Comparison of ENCODE assay signal across 12 mouse cellular contexts in genomic region chr5:71970140-71970800, GRCm38 (mm10).
DNase-seq lines count a peak whose midpoint lies in the region; ATAC-seq lines count a peak whose summit lies in the region.
"Had no signal": no experiment of that assay in that cellular context is flagged by ENCODE, and none has a peak within 500 bp of the region (broad histone marks: within the 10 kb centered on the region; RNA-seq: fewer than 3 reads in every experiment).

No protein-coding gene starts in this region.

- WGBS in hindbrain, embryonic 14.5 days = 56% methylated on average over 8 of the region's 8 CpGs
- WGBS in hindbrain, embryonic 11.5 days = 78% methylated on average over 8 of the region's 8 CpGs

- H3K4me1 ChIP-seq in hindbrain, embryonic 14.5 days (replicated peaks; ENCODE audit: control insufficient read depth, insufficient read depth, low read length) = peaks cover 4% of the 10 kb centered on the region
- no peaks in the 10 kb centered on the region for H3K4me1 ChIP-seq in hindbrain, embryonic 11.5 days (replicated peaks; ENCODE audit: control insufficient read depth, insufficient read depth, low read length)
- H3K4me1 ChIP-seq: embryonic facial prominence, embryonic 13.5 days had no signal

- DNase-seq in hindbrain, embryonic 14.5 days (ENCODE audit: low spot score) = peak; percentile 55
- DNase-seq in hindbrain, embryonic 11.5 days (ENCODE audit: low spot score) = no peak
- DNase-seq in right cerebral cortex, postnatal 10 days (ENCODE audit: low spot score in 2 of 2) = peak; percentile 48 to 64
- no peak for DNase-seq in right cerebral cortex, postnatal 4 days
- peak; percentile 76 for DNase-seq in layer of hippocampus, adult 9-11 months
- no peak for DNase-seq in gastrocnemius, postnatal 14 days
- no peak for DNase-seq in cerebellum, adult 9-11 months
- DNase-seq: kidney, adult 2 months; lung, adult 2 months had no signal

- peak overlapping the region; percentile 34 for H3K27ac ChIP-seq in hindbrain, embryonic 14.5 days
- H3K27ac ChIP-seq in hindbrain, embryonic 11.5 days (ENCODE audit: low read depth, low read length) = no peak overlapping the region
- H3K27ac ChIP-seq: embryonic facial prominence, embryonic 13.5 days had no signal

- no peak overlapping the region for H3K9ac ChIP-seq in hindbrain, embryonic 14.5 days
- no peak overlapping the region for H3K9ac ChIP-seq in hindbrain, embryonic 11.5 days (ENCODE audit: low read depth, low read length)
- H3K9ac ChIP-seq: embryonic facial prominence, embryonic 13.5 days had no signal

- no peaks in the 10 kb centered on the region for H3K27me3 ChIP-seq in hindbrain, embryonic 14.5 days (ENCODE audit: control insufficient read depth, insufficient read depth, low read length)
- no peaks in the 10 kb centered on the region for H3K27me3 ChIP-seq in hindbrain, embryonic 11.5 days (ENCODE audit: control insufficient read depth, insufficient read depth, low read length)
- H3K27me3 ChIP-seq: embryonic facial prominence, embryonic 13.5 days had no signal

- no peaks in the 10 kb centered on the region for H3K36me3 ChIP-seq in hindbrain, embryonic 14.5 days (replicated peaks; ENCODE audit: control insufficient read depth, insufficient read depth)
- H3K36me3 ChIP-seq in hindbrain, embryonic 11.5 days (ENCODE audit: control insufficient read depth, insufficient read depth, low read length) = no peaks in the 10 kb centered on the region
- H3K36me3 ChIP-seq: embryonic facial prominence, embryonic 13.5 days had no signal

- H3K4me3 ChIP-seq in hindbrain, embryonic 14.5 days (replicated peaks; ENCODE audit: low read length) = no peak overlapping the region
- H3K4me3 ChIP-seq in hindbrain, embryonic 11.5 days (ENCODE audit: low read depth, low read length) = no peak overlapping the region
- H3K4me3 ChIP-seq: embryonic facial prominence, embryonic 13.5 days had no signal

- no peaks in the 10 kb centered on the region for H3K9me3 ChIP-seq in hindbrain, embryonic 14.5 days (ENCODE audit: control insufficient read depth, low read length)
- no peaks in the 10 kb centered on the region for H3K9me3 ChIP-seq in hindbrain, embryonic 11.5 days (ENCODE audit: control insufficient read depth, low read length)
- H3K9me3 ChIP-seq: embryonic facial prominence, embryonic 13.5 days had no signal

- intact Hi-C loops in gastrocnemius, postnatal 14 days (cut with DNase I; ENCODE audit: low total_unique reads) = no loop called here

- ATAC-seq in hindbrain, embryonic 14.5 days (ENCODE audit: low FRiP score) = no peak
- no peak for ATAC-seq in hindbrain, embryonic 11.5 days (ENCODE audit: low FRiP score)
- no peak for ATAC-seq in erythroblast, adult 5-6 weeks (replicated peaks; ENCODE audit: low FRiP score, poor library complexity, severe bottlenecking)
- ATAC-seq: CD4-positive, CD25-positive, alpha-beta regulatory T cell, adult 4 months had no signal

- no peak overlapping the region for H3K4me2 ChIP-seq in hindbrain, embryonic 14.5 days (replicated peaks)
- H3K4me2 ChIP-seq in hindbrain, embryonic 11.5 days (replicated peaks; ENCODE audit: low read depth, low read length) = no peak overlapping the region
- H3K4me2 ChIP-seq: embryonic facial prominence, embryonic 13.5 days had no signal

Comparison
In these comparisons a context has a peak if more than half of its experiments do, and no peak if none do; other contexts are left out.
1. DNase-seq: peak in hindbrain, embryonic 14.5 days (single experiment), right cerebral cortex, postnatal 10 days (2 of 2) and layer of hippocampus, adult 9-11 months (single experiment); none in hindbrain, embryonic 11.5 days (single experiment), right cerebral cortex, postnatal 4 days (single experiment), gastrocnemius, postnatal 14 days (single experiment) and cerebellum, adult 9-11 months (single experiment).